Mouse (Mus musculus): ENCODE data around the gene Renbp. TPM values are rescaled to one million over a fixed set of nuclear protein-coding genes. Genes with fewer than 3 reads are reported as not detected.
A peak's percentile ranks its signal among the peaks of the same experiment; 100 is the strongest.

Gene Renbp
- polyA plus RNA-seq, 1 experiment from 2014 or later: 11.1 TPM

- peak; percentile 91 for DNase-seq
- Histone ChIP-seq H3K27ac (replicated peaks; ENCODE audit: low read depth, low read length) (peak within 1 kb of the TSS; percentile 99), H3K4me2 (ENCODE audit: low read length) (peak within 1 kb of the TSS; percentile 64), H3K36me3 (ENCODE audit: control insufficient read depth, insufficient read depth, low read length) (no peaks in the 10 kb centered on the region), H3K4me1 (ENCODE audit: control insufficient read depth, insufficient read depth, low read length) (peaks cover 15% of the 10 kb centered on the region), H3K4me3 (replicated peaks; ENCODE audit: low read depth, low read length) (peak within 1 kb of the TSS; percentile 50), H3K9me3 (ENCODE audit: control insufficient read depth, low read length) (no peaks in the 10 kb centered on the region), H3K9ac (replicated peaks; ENCODE audit: low read length) (peak within 1 kb of the TSS; percentile 66), H3K27me3 (ENCODE audit: control insufficient read depth, insufficient read depth, low read length) (no peaks in the 10 kb centered on the region)
- ATAC-seq (ENCODE audit: low FRiP score, low TSS enrichment): peak; percentile 82
- WGBS: 30% methylated on average over 58 of the region's 58 CpGs
These were observed 35.9 kb upstream of the Renbp start, which contains the start of gene Hcfc1 for GRCm38 (mm10) chrX:73966248-73967176. Hcfc1 (minus strand) TSS chrX:73966357.

GRCm38 (mm10) chrX:73965307-73965706 is 34.7 kb upstream of the Renbp start:
- DNase-seq: peak; percentile 68
- H3K36me3 ChIP-seq (ENCODE audit: control insufficient read depth, insufficient read depth, low read length): no peaks in the 10 kb centered on the region
- H3K27me3 ChIP-seq (ENCODE audit: control insufficient read depth, insufficient read depth, low read length): no peaks in the 10 kb centered on the region
- H3K4me3 ChIP-seq (replicated peaks; ENCODE audit: low read depth, low read length): peak overlapping the region; percentile 50
- peak overlapping the region; percentile 64 for H3K4me2 ChIP-seq (ENCODE audit: low read length)
- H3K4me1 ChIP-seq (ENCODE audit: control insufficient read depth, insufficient read depth, low read length): peaks cover 15% of the 10 kb centered on the region
- no peaks in the 10 kb centered on the region for H3K9me3 ChIP-seq (ENCODE audit: control insufficient read depth, low read length)
- 26% methylated on average over 20 of the region's 20 CpGs for WGBS
- H3K27ac ChIP-seq (replicated peaks; ENCODE audit: low read depth, low read length): peak overlapping the region; percentile 99
- ATAC-seq (ENCODE audit: low FRiP score, low TSS enrichment): no peak
- H3K9ac ChIP-seq (replicated peaks; ENCODE audit: low read length): peak overlapping the region; percentile 66

DNA sequence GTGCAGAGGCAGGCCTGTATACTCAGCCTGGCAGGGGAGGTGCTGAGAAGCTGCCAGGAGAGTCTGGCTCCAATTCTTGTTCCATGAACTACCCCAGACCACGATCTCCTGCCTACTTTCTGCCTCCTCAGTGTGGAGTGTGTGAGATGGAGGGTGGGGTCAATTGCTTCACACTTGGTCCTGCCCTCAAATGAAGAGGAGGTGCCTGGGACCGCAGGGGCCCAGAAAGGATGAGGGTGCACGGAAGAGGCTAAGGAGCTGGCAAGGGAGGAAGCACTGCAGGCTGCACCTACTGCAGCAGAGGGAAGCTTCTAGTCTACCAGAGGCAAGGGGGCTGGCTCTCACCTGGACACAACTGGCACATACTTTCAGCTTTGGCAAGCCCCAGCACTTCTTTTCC is 33.7 kb upstream of the Renbp start:
- no peak overlapping the region for H3K27ac ChIP-seq (replicated peaks; ENCODE audit: low read depth, low read length)
- H3K4me2 ChIP-seq (ENCODE audit: low read length): peak overlapping the region; percentile 64

DNA sequence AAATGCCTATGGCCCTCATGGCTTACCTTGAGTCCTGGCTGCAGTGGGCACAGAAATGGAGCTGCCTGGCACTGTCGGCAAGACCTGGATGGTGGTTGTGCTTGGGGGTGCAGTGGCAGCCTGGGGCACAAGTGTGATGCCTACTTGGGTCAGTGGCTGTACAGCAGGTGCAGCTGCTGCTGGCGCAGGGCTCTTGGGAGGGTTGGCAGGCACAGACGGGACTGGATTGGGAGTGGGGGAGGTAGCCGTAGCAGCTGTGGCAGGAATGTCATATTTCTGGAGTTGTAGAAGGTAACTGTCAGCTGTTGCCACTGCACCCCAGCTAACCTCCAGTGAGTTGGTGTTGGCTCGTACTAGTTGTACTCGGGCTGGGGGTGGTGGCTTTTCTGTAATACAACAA is 24.3 kb upstream of the Renbp start:
- Histone ChIP-seq H3K27ac (replicated peaks; ENCODE audit: low read depth, low read length) (no peak overlapping the region), H3K9ac (replicated peaks; ENCODE audit: low read length) (no peak overlapping the region), H3K36me3 (ENCODE audit: control insufficient read depth, insufficient read depth, low read length) (peaks cover 80% of the 10 kb centered on the region), H3K27me3 (ENCODE audit: control insufficient read depth, insufficient read depth, low read length) (no peaks in the 10 kb centered on the region), H3K4me1 (ENCODE audit: control insufficient read depth, insufficient read depth, low read length) (no peaks in the 10 kb centered on the region), H3K4me2 (ENCODE audit: low read length) (no peak overlapping the region), H3K9me3 (ENCODE audit: control insufficient read depth, low read length) (no peaks in the 10 kb centered on the region), H3K4me3 (replicated peaks; ENCODE audit: low read depth, low read length) (no peak overlapping the region)
- no peak for DNase-seq
- WGBS: 89% methylated on average over 6 of the region's 6 CpGs
- no peak for ATAC-seq (ENCODE audit: low FRiP score, low TSS enrichment)

More for the DNA sequence above, 33.7 kb upstream of the Renbp start:
- Histone ChIP-seq H3K9me3 (ENCODE audit: control insufficient read depth, low read length) (no peaks in the 10 kb centered on the region), H3K4me1 (ENCODE audit: control insufficient read depth, insufficient read depth, low read length) (peaks cover 15% of the 10 kb centered on the region), H3K9ac (replicated peaks; ENCODE audit: low read length) (peak overlapping the region; percentile 36), H3K36me3 (ENCODE audit: control insufficient read depth, insufficient read depth, low read length) (0 out of 2 replicates have a peak, but pooled peaks cover 3% of the 10 kb centered on the region), H3K4me3 (replicated peaks; ENCODE audit: low read depth, low read length) (peak overlapping the region; percentile 50), H3K27me3 (ENCODE audit: control insufficient read depth, insufficient read depth, low read length) (no peaks in the 10 kb centered on the region)
- ATAC-seq (ENCODE audit: low FRiP score, low TSS enrichment): no peak
- DNase-seq: no peak
- WGBS: 56% methylated on average over 3 of the region's 3 CpGs

DNA sequence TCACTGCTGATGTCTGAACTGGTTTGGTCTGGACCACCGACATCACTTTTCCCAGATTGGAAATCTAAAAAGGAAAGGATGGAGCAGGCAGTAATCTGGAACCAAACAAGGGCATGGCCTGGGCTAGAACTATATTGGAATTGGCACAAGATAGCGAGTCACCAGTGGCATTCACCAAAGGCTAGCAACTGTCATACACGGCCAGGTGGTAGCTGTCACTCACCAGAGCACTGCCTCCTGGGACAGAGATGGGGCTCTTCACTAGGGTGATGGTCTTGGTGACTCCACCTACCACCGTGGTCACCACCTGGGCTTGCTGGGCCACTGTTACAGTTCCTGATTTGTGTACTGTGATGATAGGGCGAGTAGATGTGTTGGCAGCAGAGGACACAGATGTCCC is 22.0 kb upstream of the Renbp start:
- DNase-seq: no peak
- Histone ChIP-seq H3K27me3 (ENCODE audit: control insufficient read depth, insufficient read depth, low read length) (no peaks in the 10 kb centered on the region), H3K9me3 (ENCODE audit: control insufficient read depth, low read length) (no peaks in the 10 kb centered on the region), H3K36me3 (ENCODE audit: control insufficient read depth, insufficient read depth, low read length) (peaks cover 88% of the 10 kb centered on the region), H3K27ac (replicated peaks; ENCODE audit: low read depth, low read length) (no peak overlapping the region), H3K4me3 (replicated peaks; ENCODE audit: low read depth, low read length) (no peak overlapping the region), H3K4me2 (ENCODE audit: low read length) (no peak overlapping the region), H3K9ac (replicated peaks; ENCODE audit: low read length) (no peak overlapping the region), H3K4me1 (ENCODE audit: control insufficient read depth, insufficient read depth, low read length) (no peaks in the 10 kb centered on the region)
- ATAC-seq (ENCODE audit: low FRiP score, low TSS enrichment): no peak
- 93% methylated on average over 5 of the region's 5 CpGs for WGBS

DNA sequence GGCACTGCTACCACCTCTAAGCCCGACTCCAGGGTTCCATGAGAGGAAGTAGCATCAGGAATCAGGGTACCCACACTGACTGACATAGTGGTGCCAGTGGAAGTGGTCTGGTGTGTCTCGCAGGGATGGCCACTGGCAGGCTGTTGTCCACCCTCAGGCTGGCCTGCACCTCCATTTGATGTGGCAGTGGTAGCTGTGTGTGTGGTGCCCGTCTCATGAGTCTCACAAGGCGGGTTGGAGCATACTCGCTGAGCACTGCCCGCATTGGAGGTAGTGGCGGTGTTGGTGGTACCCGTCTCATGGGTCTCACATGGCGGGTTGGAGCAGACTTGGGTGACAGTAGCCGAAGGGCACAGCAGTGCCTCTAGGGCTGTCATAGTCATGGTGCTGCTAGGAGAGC is 18.7 kb upstream of the Renbp start:
- DNase-seq: no peak
- H3K4me2 ChIP-seq (ENCODE audit: low read length): no peak overlapping the region
- peaks cover 97% of the 10 kb centered on the region for H3K36me3 ChIP-seq (ENCODE audit: control insufficient read depth, insufficient read depth, low read length)
- no peak overlapping the region for H3K4me3 ChIP-seq (replicated peaks; ENCODE audit: low read depth, low read length)
- no peak overlapping the region for H3K27ac ChIP-seq (replicated peaks; ENCODE audit: low read depth, low read length)
- no peaks in the 10 kb centered on the region for H3K27me3 ChIP-seq (ENCODE audit: control insufficient read depth, insufficient read depth, low read length)
- ATAC-seq (ENCODE audit: low FRiP score, low TSS enrichment): no peak
- 86% methylated on average over 10 of the region's 10 CpGs for WGBS
- no peaks in the 10 kb centered on the region for H3K4me1 ChIP-seq (ENCODE audit: control insufficient read depth, insufficient read depth, low read length)
- no peak overlapping the region for H3K9ac ChIP-seq (replicated peaks; ENCODE audit: low read length)
- H3K9me3 ChIP-seq (ENCODE audit: control insufficient read depth, low read length): no peaks in the 10 kb centered on the region

DNA sequence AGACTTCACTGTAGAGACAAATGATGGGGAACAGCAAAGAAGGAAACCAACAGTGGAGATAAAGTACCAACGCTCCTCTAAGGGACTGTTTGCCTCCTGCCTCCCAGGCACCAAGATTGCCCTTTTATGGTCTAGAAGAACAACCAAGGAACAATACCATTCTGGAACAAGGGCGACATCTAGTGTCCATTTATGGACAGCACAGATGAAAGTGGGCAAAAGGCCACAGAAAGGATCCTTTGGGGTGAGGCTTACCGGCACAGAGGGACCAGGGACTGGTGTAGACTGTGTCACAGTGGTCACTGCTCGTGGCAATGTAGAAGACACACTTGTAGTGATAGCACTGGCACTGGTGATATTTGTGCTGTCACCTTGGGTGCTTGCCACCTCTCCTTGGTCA is 18.0 kb upstream of the Renbp start:
- Histone ChIP-seq H3K27me3 (ENCODE audit: control insufficient read depth, insufficient read depth, low read length) (no peaks in the 10 kb centered on the region), H3K36me3 (ENCODE audit: control insufficient read depth, insufficient read depth, low read length) (peaks cover 99% of the 10 kb centered on the region), H3K9me3 (ENCODE audit: control insufficient read depth, low read length) (no peaks in the 10 kb centered on the region), H3K4me3 (replicated peaks; ENCODE audit: low read depth, low read length) (no peak overlapping the region), H3K4me1 (ENCODE audit: control insufficient read depth, insufficient read depth, low read length) (no peaks in the 10 kb centered on the region), H3K27ac (replicated peaks; ENCODE audit: low read depth, low read length) (no peak overlapping the region), H3K4me2 (ENCODE audit: low read length) (no peak overlapping the region), H3K9ac (replicated peaks; ENCODE audit: low read length) (no peak overlapping the region)
- peak; percentile 84 for DNase-seq
- peak; percentile 61; the same call in 1 of the 2 replicates for ATAC-seq (ENCODE audit: low FRiP score, low TSS enrichment)
- 29% methylated on average over 4 of the region's 4 CpGs for WGBS

- peaks cover 96% of the 10 kb centered on the region for H3K36me3 ChIP-seq (ENCODE audit: control insufficient read depth, insufficient read depth, low read length)
- H3K27ac ChIP-seq (replicated peaks; ENCODE audit: low read depth, low read length): no peak overlapping the region
- no peaks in the 10 kb centered on the region for H3K9me3 ChIP-seq (ENCODE audit: control insufficient read depth, low read length)
- no peaks in the 10 kb centered on the region for H3K27me3 ChIP-seq (ENCODE audit: control insufficient read depth, insufficient read depth, low read length)
- 83% methylated on average over 6 of the region's 6 CpGs for WGBS
- no peak overlapping the region for H3K4me3 ChIP-seq (replicated peaks; ENCODE audit: low read depth, low read length)
- H3K9ac ChIP-seq (replicated peaks; ENCODE audit: low read length): no peak overlapping the region
- ATAC-seq (ENCODE audit: low FRiP score, low TSS enrichment): no peak
- no peak for DNase-seq
- H3K4me2 ChIP-seq (ENCODE audit: low read length): no peak overlapping the region
- no peaks in the 10 kb centered on the region for H3K4me1 ChIP-seq (ENCODE audit: control insufficient read depth, insufficient read depth, low read length)
These were observed 16.2 kb upstream of the Renbp start for GRCm38 (mm10) chrX:73946896-73947295.

GRCm38 (mm10) chrX:73942294-73942693 is 11.6 kb upstream of the Renbp start:
- no peak for DNase-seq
- no peak overlapping the region for H3K9ac ChIP-seq (replicated peaks; ENCODE audit: low read length)
- no peak overlapping the region for H3K4me2 ChIP-seq (ENCODE audit: low read length)
- no peaks in the 10 kb centered on the region for H3K9me3 ChIP-seq (ENCODE audit: control insufficient read depth, low read length)
- peaks cover 54% of the 10 kb centered on the region for H3K36me3 ChIP-seq (ENCODE audit: control insufficient read depth, insufficient read depth, low read length)
- H3K27ac ChIP-seq (replicated peaks; ENCODE audit: low read depth, low read length): no peak overlapping the region
- H3K4me1 ChIP-seq (ENCODE audit: control insufficient read depth, insufficient read depth, low read length): no peaks in the 10 kb centered on the region
- H3K27me3 ChIP-seq (ENCODE audit: control insufficient read depth, insufficient read depth, low read length): no peaks in the 10 kb centered on the region
- ATAC-seq (ENCODE audit: low FRiP score, low TSS enrichment): no peak
- H3K4me3 ChIP-seq (replicated peaks; ENCODE audit: low read depth, low read length): no peak overlapping the region
- WGBS: 78% methylated on average over 2 of the region's 2 CpGs

Data from midbrain, embryonic 14.5 days (tissue).